25 mouse cellular contexts compared by ENCODE assay signal in the genomic region with DNA sequence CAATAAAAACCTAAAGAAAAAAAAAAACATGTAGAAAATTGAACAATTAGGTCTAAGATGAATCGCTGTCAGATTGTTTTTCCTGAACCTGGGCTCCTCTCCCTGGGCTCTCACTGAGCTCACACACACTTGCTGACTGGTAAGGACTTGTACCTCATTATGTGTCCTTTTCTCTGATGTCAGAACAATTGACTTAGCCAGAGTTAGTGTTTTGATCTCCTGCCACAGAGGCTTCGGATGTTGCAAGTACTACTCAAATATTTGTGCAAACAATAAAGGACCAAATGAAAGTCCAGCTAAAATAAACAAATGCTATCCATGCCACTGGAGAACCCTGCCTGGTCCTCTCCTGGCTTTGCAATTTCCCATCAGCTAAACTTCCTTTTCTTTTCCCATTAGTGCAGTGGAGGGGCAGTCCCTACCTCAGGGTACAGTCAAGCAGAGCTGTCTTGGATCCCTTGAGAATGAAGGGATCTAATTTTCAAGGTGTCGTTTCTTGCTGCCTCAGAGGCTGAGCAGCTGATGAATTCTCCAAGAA.
"Had no signal": no experiment of that assay in that cellular context is flagged by ENCODE, and none has a peak within 500 bp of the region (broad histone marks: within the 10 kb centered on the region; RNA-seq: fewer than 3 reads in every experiment).

No protein-coding gene starts in this region.

- H3K4me3 ChIP-seq: heart, adult 2 months; heart, embryonic 13.5 days; heart, embryonic 15.5 days; hindbrain, embryonic 13.5 days; hindbrain, embryonic 15.5 days; kidney, embryonic 15.5 days; limb, embryonic 10.5 days; limb, embryonic 12.5 days had no signal

- H3K9me3 ChIP-seq: heart, embryonic 13.5 days; heart, embryonic 15.5 days; hindbrain, embryonic 13.5 days; hindbrain, embryonic 15.5 days; kidney, embryonic 15.5 days; limb, embryonic 10.5 days; limb, embryonic 12.5 days had no signal

- H3K4me2 ChIP-seq: heart, embryonic 11.5 days; heart, embryonic 13.5 days; heart, embryonic 15.5 days; hindbrain, embryonic 13.5 days; hindbrain, embryonic 15.5 days; kidney, embryonic 15.5 days; limb, embryonic 12.5 days had no signal

- H3K36me3 ChIP-seq: heart, embryonic 13.5 days; heart, embryonic 15.5 days; hindbrain, embryonic 13.5 days; hindbrain, embryonic 15.5 days; kidney, embryonic 15.5 days; limb, embryonic 10.5 days; limb, embryonic 12.5 days had no signal

- H3K9ac ChIP-seq: forebrain, postnatal 0 days; heart, embryonic 13.5 days; heart, embryonic 15.5 days; hindbrain, embryonic 13.5 days; hindbrain, embryonic 15.5 days; kidney, embryonic 15.5 days; limb, embryonic 12.5 days had no signal

- H3K27me3 ChIP-seq: heart, embryonic 13.5 days; heart, embryonic 15.5 days; hindbrain, embryonic 13.5 days; hindbrain, embryonic 15.5 days; kidney, embryonic 15.5 days; limb, embryonic 12.5 days had no signal

- H3K27ac ChIP-seq: heart, adult 2 months; heart, embryonic 13.5 days; heart, embryonic 15.5 days; hindbrain, embryonic 13.5 days; hindbrain, embryonic 15.5 days; hindbrain, postnatal 0 days; kidney, embryonic 15.5 days; kidney, postnatal 0 days; limb, embryonic 10.5 days; limb, embryonic 12.5 days had no signal

- DNase-seq: forebrain, postnatal 0 days; gastrocnemius, postnatal 14 days; gastrocnemius, postnatal 36 days; heart, adult 11 months; heart, adult 2 months; heart, postnatal 14 days; heart, postnatal 36 days; kidney, adult 11 months; kidney, adult 2 months; kidney, adult 9 months; kidney, postnatal 14 days; kidney, postnatal 36 days; layer of hippocampus, adult 9-11 months; layer of hippocampus, postnatal 36 days had no signal

- H3K4me1 ChIP-seq: heart, embryonic 13.5 days; heart, embryonic 15.5 days; hindbrain, embryonic 13.5 days; hindbrain, embryonic 15.5 days; kidney, embryonic 15.5 days; limb, embryonic 10.5 days; limb, embryonic 12.5 days had no signal

- ATAC-seq: forebrain, postnatal 0 days; hindbrain, postnatal 0 days; intestine, embryonic 16.5 days had no signal
